Mouse (Mus musculus): ENCODE measurements around the gene Pam.

DNA sequence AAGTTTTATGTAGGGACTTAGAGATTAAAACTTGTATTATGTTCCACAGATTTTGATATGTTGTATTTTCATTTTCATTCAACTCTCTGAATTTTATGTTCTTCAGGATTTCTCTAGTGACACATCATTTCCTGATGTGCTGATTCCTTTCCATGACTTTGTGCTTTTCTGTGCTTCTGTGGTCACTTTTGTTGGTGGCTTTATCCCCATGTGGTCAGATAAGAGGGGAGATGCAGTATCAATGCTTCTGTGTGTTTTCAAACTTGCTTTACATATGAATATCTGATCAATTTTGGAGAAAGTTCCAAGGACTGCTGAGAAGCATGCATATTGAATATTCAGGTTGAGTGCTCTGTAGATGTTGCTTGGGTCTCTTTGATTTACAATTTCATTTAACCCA is 290.9 kb downstream of the Pam start:
- TF ChIP-seq CTCF (IDR thresholded peaks at IDR 0.05; ENCODE audit: borderline replicate concordance, insufficient read depth, low read depth, low read length) (no peak), POLR2A (IDR thresholded peaks at IDR 0.05; ENCODE audit: borderline replicate concordance, insufficient read depth, low read length) (no peak)

Measured in cerebellum, adult 2 months (tissue).